Mouse (Mus musculus): ENCODE results near the gene Cops9. TPM values are rescaled to one million over a fixed set of nuclear protein-coding genes. Genes with fewer than 3 reads are reported as not detected.

Cops9 gene
- polyA plus RNA-seq (2016; fragmentation: Nextera tagmentation; extraction: Ambion mirVana) = 389 and 410 TPM in 2 replicates

GRCm38 (mm10) chr1:92641514-92642272, at the start of gene Cops9:
Cops9 (minus strand) TSS chr1:92641985.
- Histone ChIP-seq H3K4me3 (peak within 1 kb of the TSS; percentile 91), H3K4me1 (peaks cover 21% of the 10 kb centered on the region), H3K9ac (replicated peaks) (peak within 1 kb of the TSS; percentile 89), H3K9me3 (no peaks in the 10 kb centered on the region), H3K27me3 (peaks cover 14% of the 10 kb centered on the region; the same call in 1 of the 2 replicates), H3K36me3 (peaks cover 28% of the 10 kb centered on the region), H3K4me2 (replicated peaks) (peak within 1 kb of the TSS; percentile 99), H3K27ac (replicated peaks) (peak within 1 kb of the TSS; percentile 64)
- 2% methylated on average over 50 of the region's 50 CpGs for WGBS
- peak; percentile 94 for ATAC-seq (ENCODE audit: low FRiP score, low read depth)

- Histone ChIP-seq H3K4me3 (no peak overlapping the region), H3K27ac (replicated peaks) (no peak overlapping the region), H3K27me3 (no peaks in the 10 kb centered on the region), H3K36me3 (no peaks in the 10 kb centered on the region), H3K9ac (replicated peaks) (no peak overlapping the region), H3K4me2 (replicated peaks) (no peak overlapping the region), H3K4me1 (no peaks in the 10 kb centered on the region; the same call in 1 of the 2 replicates), H3K9me3 (no peaks in the 10 kb centered on the region)
- ATAC-seq (ENCODE audit: low FRiP score, low read depth) = no peak
- WGBS = 84% methylated on average over 3 of the region's 3 CpGs
Measured at GRCm38 (mm10) chr1:92691166-92691844, 49.5 kb upstream of the Cops9 start.

- no peaks in the 10 kb centered on the region for H3K9me3 ChIP-seq
- no peak for ATAC-seq (ENCODE audit: low FRiP score, low read depth)
- H3K27ac ChIP-seq (replicated peaks) = no peak overlapping the region
- 63% methylated on average over 8 of the region's 8 CpGs for WGBS
- H3K4me2 ChIP-seq (replicated peaks) = no peak overlapping the region
- no peak overlapping the region for H3K4me3 ChIP-seq
- H3K36me3 ChIP-seq = no peaks in the 10 kb centered on the region
- H3K9ac ChIP-seq (replicated peaks) = no peak overlapping the region
- 0 out of 2 replicates have a peak, but pooled peaks cover 3% of the 10 kb centered on the region for H3K27me3 ChIP-seq
- no peaks in the 10 kb centered on the region; the same call in 1 of the 2 replicates for H3K4me1 ChIP-seq
Measured at GRCm38 (mm10) chr1:92686994-92687393, 45.2 kb upstream of the Cops9 start.

GRCm38 (mm10) chr1:92683151-92683550, 41.4 kb upstream of the Cops9 start:
- H3K9ac ChIP-seq (replicated peaks) = no peak overlapping the region
- WGBS = 93% methylated on average over 8 of the region's 8 CpGs
- ATAC-seq (ENCODE audit: low FRiP score, low read depth) = no peak
- H3K4me1 ChIP-seq = peaks cover 13% of the 10 kb centered on the region
- H3K36me3 ChIP-seq = no peaks in the 10 kb centered on the region
- H3K4me3 ChIP-seq = no peak overlapping the region
- H3K4me2 ChIP-seq (replicated peaks) = no peak overlapping the region
- no peak overlapping the region for H3K27ac ChIP-seq (replicated peaks)
- H3K27me3 ChIP-seq = peaks cover 5% of the 10 kb centered on the region
- H3K9me3 ChIP-seq = no peaks in the 10 kb centered on the region

GRCm38 (mm10) chr1:92680668-92681603, 39.2 kb upstream of the Cops9 start:
- H3K27ac ChIP-seq (replicated peaks) = no peak overlapping the region
- no peak overlapping the region for H3K9ac ChIP-seq (replicated peaks)
- no peaks in the 10 kb centered on the region for H3K9me3 ChIP-seq
- peak overlapping the region; percentile 17 for H3K4me2 ChIP-seq (replicated peaks)
- no peaks in the 10 kb centered on the region for H3K36me3 ChIP-seq
- peaks cover 7% of the 10 kb centered on the region for H3K27me3 ChIP-seq
- peak; percentile 47; the same call in 1 of the 2 replicates for ATAC-seq (ENCODE audit: low FRiP score, low read depth)
- H3K4me3 ChIP-seq = no peak overlapping the region
- H3K4me1 ChIP-seq = peaks cover 13% of the 10 kb centered on the region
- WGBS = 24% methylated on average over 16 of the region's 16 CpGs

- 86% methylated on average over 5 of the region's 5 CpGs for WGBS
- no peak overlapping the region for H3K4me3 ChIP-seq
- ATAC-seq (ENCODE audit: low FRiP score, low read depth) = no peak
- H3K27me3 ChIP-seq = peaks cover 7% of the 10 kb centered on the region
- no peak overlapping the region for H3K4me2 ChIP-seq (replicated peaks)
- H3K4me1 ChIP-seq = peaks cover 13% of the 10 kb centered on the region
- no peak overlapping the region for H3K9ac ChIP-seq (replicated peaks)
- no peaks in the 10 kb centered on the region for H3K9me3 ChIP-seq
- no peaks in the 10 kb centered on the region for H3K36me3 ChIP-seq
- H3K27ac ChIP-seq (replicated peaks) = no peak overlapping the region
Measured at GRCm38 (mm10) chr1:92678757-92679156, 37.0 kb upstream of the Cops9 start.

- 88% methylated on average over 3 of the region's 3 CpGs for WGBS
- Histone ChIP-seq H3K27ac (replicated peaks) (no peak overlapping the region), H3K9ac (replicated peaks) (no peak overlapping the region), H3K27me3 (peaks cover 3% of the 10 kb centered on the region), H3K4me1 (peaks cover 13% of the 10 kb centered on the region), H3K4me3 (no peak overlapping the region), H3K36me3 (no peaks in the 10 kb centered on the region), H3K9me3 (no peaks in the 10 kb centered on the region), H3K4me2 (replicated peaks) (no peak overlapping the region)
- ATAC-seq (ENCODE audit: low FRiP score, low read depth) = no peak
Measured at GRCm38 (mm10) chr1:92676676-92676975, 34.8 kb upstream of the Cops9 start.

GRCm38 (mm10) chr1:92675932-92676675, 34.3 kb upstream of the Cops9 start:
- Histone ChIP-seq H3K9me3 (no peaks in the 10 kb centered on the region), H3K9ac (replicated peaks) (no peak overlapping the region), H3K4me3 (no peak overlapping the region), H3K36me3 (no peaks in the 10 kb centered on the region), H3K4me1 (peaks cover 10% of the 10 kb centered on the region), H3K27ac (replicated peaks) (no peak overlapping the region), H3K27me3 (peaks cover 3% of the 10 kb centered on the region), H3K4me2 (replicated peaks) (no peak overlapping the region)
- 84% methylated on average over 10 of the region's 10 CpGs for WGBS
- no peak for ATAC-seq (ENCODE audit: low FRiP score, low read depth)

GRCm38 (mm10) chr1:92673258-92673782, 31.5 kb upstream of the Cops9 start:
- Histone ChIP-seq H3K27me3 (peaks cover 3% of the 10 kb centered on the region), H3K9me3 (no peaks in the 10 kb centered on the region), H3K4me1 (no peaks in the 10 kb centered on the region), H3K4me2 (replicated peaks) (no peak overlapping the region), H3K4me3 (no peak overlapping the region), H3K36me3 (no peaks in the 10 kb centered on the region), H3K27ac (replicated peaks) (no peak overlapping the region), H3K9ac (replicated peaks) (no peak overlapping the region)
- WGBS = 78% methylated on average over 5 of the region's 5 CpGs
- ATAC-seq (ENCODE audit: low FRiP score, low read depth) = no peak

- no peak overlapping the region for H3K9ac ChIP-seq (replicated peaks)
- 89% methylated on average over 4 of the region's 4 CpGs for WGBS
- no peak overlapping the region for H3K27ac ChIP-seq (replicated peaks)
- H3K9me3 ChIP-seq = no peaks in the 10 kb centered on the region
- no peaks in the 10 kb centered on the region for H3K4me1 ChIP-seq
- ATAC-seq (ENCODE audit: low FRiP score, low read depth) = no peak
- no peak overlapping the region for H3K4me2 ChIP-seq (replicated peaks)
- H3K36me3 ChIP-seq = no peaks in the 10 kb centered on the region
- no peaks in the 10 kb centered on the region; the same call in 1 of the 2 replicates for H3K27me3 ChIP-seq
- H3K4me3 ChIP-seq = no peak overlapping the region
Measured at GRCm38 (mm10) chr1:92671326-92671725, 29.5 kb upstream of the Cops9 start.

GRCm38 (mm10) chr1:92669430-92669829, 27.6 kb upstream of the Cops9 start:
- no peak overlapping the region for H3K9ac ChIP-seq (replicated peaks)
- no peaks in the 10 kb centered on the region for H3K4me1 ChIP-seq
- no peak overlapping the region for H3K4me2 ChIP-seq (replicated peaks)
- ATAC-seq (ENCODE audit: low FRiP score, low read depth) = no peak
- WGBS = 93% methylated on average over 3 of the region's 3 CpGs
- H3K27me3 ChIP-seq = no peaks in the 10 kb centered on the region; the same call in 1 of the 2 replicates
- no peaks in the 10 kb centered on the region for H3K9me3 ChIP-seq
- H3K4me3 ChIP-seq = no peak overlapping the region
- H3K27ac ChIP-seq (replicated peaks) = no peak overlapping the region
- H3K36me3 ChIP-seq = no peaks in the 10 kb centered on the region

Measured in midbrain, embryonic 12.5 days (tissue).